Mouse (Mus musculus): ENCODE results near the gene Kif23. TPM values are rescaled to one million over a fixed set of nuclear protein-coding genes. Genes with fewer than 3 reads are reported as not detected.

The Kif23 gene
- polyA plus RNA-seq, 1 experiment from 2014 or later = 7.7 TPM

- H3K4me1 ChIP-seq (ENCODE audit: insufficient read depth, low read depth, low read length) = no peaks in the 10 kb centered on the region
- H3K9ac ChIP-seq (replicated peaks; ENCODE audit: low read depth) = no peak overlapping the region
- TF ChIP-seq EP300 (IDR thresholded peaks at IDR 0.05) (no peak), CTCF (IDR thresholded peaks at IDR 0.05) (no peak)
- no peaks in the 10 kb centered on the region for H3K9me3 ChIP-seq (ENCODE audit: low read length)
- ATAC-seq (no peak), DNase-seq (ENCODE audit: low spot score) (no peak)
- no peak overlapping the region for H3K4me3 ChIP-seq (ENCODE audit: low read depth, low read length)
- H3K27me3 ChIP-seq (replicated peaks; ENCODE audit: insufficient read depth, low read length) = no peaks in the 10 kb centered on the region
- H3K36me3 ChIP-seq (ENCODE audit: insufficient read depth, low read length) = no peaks in the 10 kb centered on the region
- H3K27ac ChIP-seq (ENCODE audit: low read length) = no peak overlapping the region
- H3K4me2 ChIP-seq (replicated peaks; ENCODE audit: low read depth, low read length) = no peak overlapping the region
Observed at GRCm38 (mm10) chr9:61954707-61955106, 8.1 kb upstream of the Kif23 start.

- TF ChIP-seq EP300 (IDR thresholded peaks at IDR 0.05) (no peak), CTCF (IDR thresholded peaks at IDR 0.05) (no peak)
- Histone ChIP-seq H3K4me1 (ENCODE audit: insufficient read depth, low read depth, low read length) (peaks cover 8% of the 10 kb centered on the region; the same call in 1 of the 2 replicates), H3K4me3 (ENCODE audit: low read depth, low read length) (no peak overlapping the region), H3K27ac (ENCODE audit: low read length) (no peak overlapping the region), H3K9ac (replicated peaks; ENCODE audit: low read depth) (no peak overlapping the region), H3K27me3 (replicated peaks; ENCODE audit: insufficient read depth, low read length) (no peaks in the 10 kb centered on the region), H3K4me2 (replicated peaks; ENCODE audit: low read depth, low read length) (no peak overlapping the region), H3K9me3 (ENCODE audit: low read length) (no peaks in the 10 kb centered on the region), H3K36me3 (ENCODE audit: insufficient read depth, low read length) (no peaks in the 10 kb centered on the region)
- DNase-seq (ENCODE audit: low spot score) = no peak
- ATAC-seq = no peak
- 64% methylated on average over 7 of the region's 7 CpGs for WGBS
Observed at GRCm38 (mm10) chr9:61952241-61952640, 5.7 kb upstream of the Kif23 start.

GRCm38 (mm10) chr9:61947402-61948346, 1.1 kb upstream of the Kif23 start:
- peak; percentile 91 for DNase-seq (ENCODE audit: low spot score)
- Histone ChIP-seq H3K9me3 (ENCODE audit: low read length) (no peaks in the 10 kb centered on the region), H3K4me1 (ENCODE audit: insufficient read depth, low read depth, low read length) (peaks cover 8% of the 10 kb centered on the region; the same call in 1 of the 2 replicates), H3K27ac (ENCODE audit: low read length) (peak overlapping the region; percentile 72), H3K36me3 (ENCODE audit: insufficient read depth, low read length) (no peaks in the 10 kb centered on the region), H3K4me3 (ENCODE audit: low read depth, low read length) (peak overlapping the region; percentile 62), H3K4me2 (replicated peaks; ENCODE audit: low read depth, low read length) (peak overlapping the region; percentile 100), H3K27me3 (replicated peaks; ENCODE audit: insufficient read depth, low read length) (no peaks in the 10 kb centered on the region), H3K9ac (replicated peaks; ENCODE audit: low read depth) (peak overlapping the region; percentile 26; the same call in 1 of the 2 replicates)
- peak; percentile 78 for ATAC-seq
- peak; percentile 98 for TF ChIP-seq CTCF (IDR thresholded peaks at IDR 0.05)
- TF ChIP-seq EP300 (IDR thresholded peaks at IDR 0.05) = no peak
- 4% methylated on average over 24 of the region's 24 CpGs for WGBS

- peak overlapping the region; percentile 34; the same call in 1 of the 2 replicates for H3K9ac ChIP-seq (replicated peaks; ENCODE audit: low read depth)
- no peaks in the 10 kb centered on the region for H3K36me3 ChIP-seq (ENCODE audit: insufficient read depth, low read length)
- peak overlapping the region; percentile 100 for H3K4me2 ChIP-seq (replicated peaks; ENCODE audit: low read depth, low read length)
- no peak overlapping the region for H3K27ac ChIP-seq (ENCODE audit: low read length)
- no peaks in the 10 kb centered on the region for H3K27me3 ChIP-seq (replicated peaks; ENCODE audit: insufficient read depth, low read length)
- ATAC-seq = peak; percentile 51
- DNase-seq (ENCODE audit: low spot score) = peak; percentile 62
- WGBS = under 1% methylated on average over 28 of the region's 38 CpGs
- no peak for TF ChIP-seq EP300 (IDR thresholded peaks at IDR 0.05)
- no peak for TF ChIP-seq CTCF (IDR thresholded peaks at IDR 0.05)
- no peaks in the 10 kb centered on the region for H3K9me3 ChIP-seq (ENCODE audit: low read length)
- H3K4me1 ChIP-seq (ENCODE audit: insufficient read depth, low read depth, low read length) = peaks cover 8% of the 10 kb centered on the region; the same call in 1 of the 2 replicates
- peak overlapping the region; percentile 62 for H3K4me3 ChIP-seq (ENCODE audit: low read depth, low read length)
Observed at GRCm38 (mm10) chr9:61945973-61946611, 482 bp downstream of the Kif23 start.

GRCm38 (mm10) chr9:61941054-61941453, 5.5 kb downstream of the Kif23 start:
- Histone ChIP-seq H3K4me1 (ENCODE audit: insufficient read depth, low read depth, low read length) (no peaks in the 10 kb centered on the region), H3K9ac (replicated peaks; ENCODE audit: low read depth) (no peak overlapping the region), H3K4me3 (ENCODE audit: low read depth, low read length) (no peak overlapping the region), H3K27me3 (replicated peaks; ENCODE audit: insufficient read depth, low read length) (no peaks in the 10 kb centered on the region), H3K4me2 (replicated peaks; ENCODE audit: low read depth, low read length) (no peak overlapping the region), H3K36me3 (ENCODE audit: insufficient read depth, low read length) (no peaks in the 10 kb centered on the region; the same call in 1 of the 2 replicates), H3K27ac (ENCODE audit: low read length) (no peak overlapping the region), H3K9me3 (ENCODE audit: low read length) (no peaks in the 10 kb centered on the region)
- DNase-seq (ENCODE audit: low spot score) (no peak), ATAC-seq (no peak)
- TF ChIP-seq CTCF (IDR thresholded peaks at IDR 0.05) (no peak), EP300 (IDR thresholded peaks at IDR 0.05) (no peak)
- 77% methylated on average over 3 of the region's 3 CpGs for WGBS

- ATAC-seq (no peak), DNase-seq (ENCODE audit: low spot score) (no peak)
- no peak overlapping the region for H3K27ac ChIP-seq (ENCODE audit: low read length)
- no peak for TF ChIP-seq CTCF (IDR thresholded peaks at IDR 0.05)
- no peak for TF ChIP-seq EP300 (IDR thresholded peaks at IDR 0.05)
- H3K4me2 ChIP-seq (replicated peaks; ENCODE audit: low read depth, low read length) = no peak overlapping the region
- H3K4me3 ChIP-seq (ENCODE audit: low read depth, low read length) = no peak overlapping the region
- H3K27me3 ChIP-seq (replicated peaks; ENCODE audit: insufficient read depth, low read length) = no peaks in the 10 kb centered on the region
- H3K36me3 ChIP-seq (ENCODE audit: insufficient read depth, low read length) = no peaks in the 10 kb centered on the region; the same call in 1 of the 2 replicates
- no peak overlapping the region for H3K9ac ChIP-seq (replicated peaks; ENCODE audit: low read depth)
- 55% methylated on average over 2 of the region's 2 CpGs for WGBS
- H3K9me3 ChIP-seq (ENCODE audit: low read length) = no peaks in the 10 kb centered on the region
- no peaks in the 10 kb centered on the region for H3K4me1 ChIP-seq (ENCODE audit: insufficient read depth, low read depth, low read length)
Observed at GRCm38 (mm10) chr9:61933333-61933732, 13.2 kb downstream of the Kif23 start.
